Mouse (Mus musculus): ENCODE measurements around the gene Foxp3.
A peak's percentile ranks its signal among the peaks of the same experiment; 100 is the strongest.

The Foxp3 gene

GRCm38 (mm10) chrX:7573176-7574086, at the start of gene Foxp3:
Gene Foxp3 (plus strand): TSS chrX:7573644.
- DNase-seq (ENCODE audit: low spot score in 2 of 2), result peak; percentile 45 to 57

- DNase-seq (ENCODE audit: low spot score in 2 of 2), result no peak
These were observed 48.5 kb upstream of the Foxp3 start for GRCm38 (mm10) chrX:7524961-7525360.

GRCm38 (mm10) chrX:7553474-7553873, 20.0 kb upstream of the Foxp3 start:
- DNase-seq (ENCODE audit: low spot score in 2 of 2), result no peak

- no peak for DNase-seq (ENCODE audit: low spot score in 2 of 2)
These were observed 10.4 kb upstream of the Foxp3 start for GRCm38 (mm10) chrX:7563076-7563475.

DNA sequence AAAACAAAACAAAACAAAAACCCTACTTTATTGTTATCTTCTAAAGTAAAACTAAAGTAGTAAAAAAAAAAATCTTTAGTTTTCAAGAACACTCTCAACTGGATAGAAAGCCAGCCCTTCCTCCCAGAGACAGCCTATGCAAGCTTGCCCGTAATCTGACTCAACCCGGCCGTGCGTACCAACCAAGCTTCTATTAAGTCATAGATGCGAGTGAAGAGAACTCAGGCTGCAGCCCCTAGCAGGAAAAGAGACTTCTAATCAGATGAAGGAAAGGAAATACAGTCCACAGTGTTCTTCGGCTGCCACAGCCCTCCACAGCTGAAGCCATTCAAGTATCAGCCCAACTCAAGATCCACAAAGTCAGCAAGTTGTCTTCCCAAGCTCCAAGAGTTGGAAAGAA, 7.1 kb upstream of the Foxp3 start:
- DNase-seq (ENCODE audit: low spot score in 2 of 2), result no peak

DNA sequence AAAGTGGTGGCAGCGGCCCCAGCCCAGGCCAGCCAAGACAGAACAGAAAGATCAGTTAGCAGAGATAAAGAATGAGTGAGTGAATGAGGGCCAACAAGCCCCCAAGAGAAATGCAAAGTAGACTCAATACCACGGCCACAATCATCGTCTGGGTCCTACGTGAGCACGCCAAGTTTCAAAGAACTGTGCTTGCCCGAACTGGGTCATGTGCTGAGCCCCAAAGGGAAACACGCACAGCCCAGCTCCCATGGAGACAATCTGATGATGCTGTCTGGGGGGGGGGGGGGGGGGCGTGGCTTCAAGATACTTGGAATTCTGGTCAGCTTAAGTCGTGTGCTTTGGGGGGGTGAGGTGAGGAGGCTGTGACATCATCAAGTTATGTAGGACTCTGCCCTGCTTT, 6.0 kb upstream of the Foxp3 start:
- DNase-seq (ENCODE audit: low spot score in 2 of 2), result no peak

- DNase-seq (ENCODE audit: low spot score in 2 of 2), result no peak
These were observed 2.8 kb upstream of the Foxp3 start for GRCm38 (mm10) chrX:7570481-7571175.

GRCm38 (mm10) chrX:7571565-7572136, 1.8 kb upstream of the Foxp3 start:
- DNase-seq (ENCODE audit: low spot score in 2 of 2), result no peak

GRCm38 (mm10) chrX:7572466-7572865, 978 bp upstream of the Foxp3 start:
- no peak for DNase-seq (ENCODE audit: low spot score in 2 of 2)

DNA sequence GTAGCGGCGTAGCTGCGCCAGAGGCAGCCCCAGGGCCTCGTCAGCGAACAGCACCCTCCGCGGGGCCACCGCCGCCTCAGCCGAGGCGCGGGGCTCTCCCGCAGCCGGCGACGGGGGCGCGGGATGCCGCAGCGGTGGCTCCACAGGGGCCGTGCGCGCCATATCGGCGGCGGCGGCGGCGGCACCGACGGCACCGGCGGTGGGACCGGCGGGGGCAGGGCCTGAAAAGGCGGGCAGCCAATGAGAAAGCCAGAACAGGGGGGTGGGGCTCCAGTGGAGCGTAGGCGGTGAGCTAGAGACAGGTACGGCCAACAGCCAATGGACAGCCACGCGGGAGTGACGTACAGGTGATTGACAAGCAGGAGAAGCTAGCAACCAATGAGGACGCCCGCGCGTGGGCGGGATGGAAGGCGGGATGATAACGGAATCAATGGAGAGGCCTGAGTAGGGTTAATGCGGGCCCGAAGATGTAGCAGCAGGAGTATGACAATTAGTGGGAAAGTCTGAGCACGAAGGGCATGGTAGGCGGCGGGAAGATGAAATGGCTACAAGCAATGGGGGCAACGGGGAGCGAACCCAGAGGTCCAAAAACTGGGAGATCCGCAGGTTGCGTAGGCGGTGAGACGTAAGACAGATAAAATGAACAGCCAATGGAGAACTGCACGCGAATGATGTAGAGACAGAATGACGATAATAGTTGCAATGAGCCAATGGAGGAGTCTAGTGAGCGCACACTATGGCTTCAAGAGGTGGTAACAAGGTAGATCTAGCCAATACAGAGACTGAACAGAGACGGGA, 842 bp downstream of the Foxp3 start, which contains the start of gene Ppp1r3f:
Ppp1r3f (minus strand) TSS at position 197 of the 798 bp plus-strand sequence.
- DNase-seq (ENCODE audit: low spot score in 2 of 2), result peak; percentile 88 to 95

DNA sequence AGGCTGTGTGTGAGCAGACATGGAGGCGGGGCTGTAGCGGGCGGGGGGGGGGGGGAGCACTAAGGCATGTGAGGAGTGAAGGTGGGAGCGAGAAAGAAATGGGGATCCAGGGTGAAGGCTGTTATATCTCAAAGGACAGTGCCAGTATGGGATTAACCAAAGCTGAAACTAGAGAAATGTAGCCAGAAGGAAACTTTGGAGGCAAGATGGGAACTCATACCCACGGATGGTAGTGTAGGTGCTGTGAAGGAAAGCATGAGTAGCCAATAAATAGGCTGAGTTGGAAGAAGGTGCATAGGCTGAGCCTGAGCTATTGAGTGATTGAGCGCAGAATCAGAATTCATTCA, 1.4 kb downstream of the Foxp3 start:
- no peak for DNase-seq (ENCODE audit: low spot score in 2 of 2)

GRCm38 (mm10) chrX:7581151-7581550, 7.7 kb downstream of the Foxp3 start:
- no peak for DNase-seq (ENCODE audit: low spot score in 2 of 2)

GRCm38 (mm10) chrX:7583881-7584280, 10.4 kb downstream of the Foxp3 start:
- DNase-seq (ENCODE audit: low spot score in 2 of 2), result no peak

GRCm38 (mm10) chrX:7586356-7586755, 12.9 kb downstream of the Foxp3 start:
- DNase-seq (ENCODE audit: low spot score in 2 of 2), result peak in 1 of 2 experiments; percentile 21

DNA sequence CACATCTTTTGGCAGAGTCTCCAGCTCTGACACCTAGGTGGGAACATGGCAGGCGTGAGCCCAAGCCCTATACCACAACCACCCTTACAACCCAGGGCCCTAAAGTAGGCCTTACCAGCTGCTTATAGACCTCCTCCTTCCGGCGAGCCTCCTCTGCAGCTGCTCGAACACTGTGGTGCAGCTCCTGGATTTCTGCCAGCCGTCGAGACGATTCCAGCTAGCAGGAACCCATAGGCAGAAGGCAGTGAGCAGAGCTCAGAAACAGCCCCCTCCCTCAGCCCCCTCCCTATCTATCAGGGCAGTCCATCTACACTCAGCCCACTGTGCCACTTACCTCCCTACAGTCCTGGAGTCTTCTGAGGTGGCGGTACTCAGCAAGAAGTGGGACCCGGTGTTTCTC, 21.9 kb downstream of the Foxp3 start:
- no peak for DNase-seq (ENCODE audit: low spot score in 2 of 2)

DNA sequence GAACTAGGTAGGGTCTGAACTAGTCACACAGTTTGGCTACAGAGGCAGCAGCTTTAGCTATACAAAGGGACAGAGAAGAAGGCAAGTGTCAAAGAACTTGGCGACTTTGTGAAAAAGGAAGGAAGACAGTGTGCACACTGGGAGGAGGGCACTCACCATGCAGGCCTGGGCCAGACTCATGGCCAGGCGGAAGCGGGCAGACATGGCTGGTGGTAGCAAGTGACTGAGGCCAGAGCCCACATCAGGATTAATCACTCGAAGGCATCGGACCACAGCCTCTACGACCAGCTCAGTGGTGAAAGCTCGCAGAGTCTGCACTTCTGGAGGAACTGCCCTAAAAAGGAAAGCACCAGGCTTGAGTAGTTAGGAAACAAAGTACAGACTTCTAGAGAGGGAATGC, 30.6 kb downstream of the Foxp3 start:
- no peak for DNase-seq (ENCODE audit: low spot score in 2 of 2)

DNA sequence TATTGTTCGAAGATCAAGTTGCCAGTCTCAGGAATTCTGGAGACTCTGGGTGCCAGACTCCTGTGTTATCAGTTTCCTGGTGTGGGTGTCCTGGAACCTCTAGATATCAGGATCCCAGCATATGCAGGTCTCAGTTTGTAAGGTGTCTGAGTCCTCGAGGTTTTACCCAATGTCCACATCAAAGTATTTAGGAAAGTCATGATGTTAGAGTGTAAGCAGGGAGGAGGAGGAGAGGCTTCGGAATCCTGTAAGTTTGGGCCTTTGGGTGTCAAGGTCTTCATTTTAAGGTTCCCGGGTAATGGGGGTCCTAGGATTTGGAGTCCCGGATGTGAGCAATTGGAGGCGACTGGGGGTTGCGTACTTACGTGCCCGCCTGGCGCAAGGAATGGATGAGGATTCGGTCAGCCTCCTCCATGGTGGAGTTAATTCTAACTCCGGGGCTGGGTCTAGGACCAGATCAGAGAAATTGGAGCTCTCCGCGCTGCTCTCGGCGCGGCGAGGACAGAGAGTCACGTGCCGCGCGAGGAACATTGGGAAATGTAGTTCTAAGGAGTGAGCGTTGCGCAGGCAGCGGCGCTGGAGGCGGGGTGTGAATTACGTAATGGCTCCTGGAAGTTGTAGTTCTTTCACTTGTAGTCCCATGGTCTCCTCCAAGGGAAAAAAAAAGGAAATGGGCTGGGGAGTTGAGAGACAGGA, 31.6 kb downstream of the Foxp3 start, which contains the start of gene Ccdc22:
Ccdc22 (minus strand) TSS at position 639 of the 696 bp plus-strand sequence.
- peak; percentile 56 to 63 for DNase-seq (ENCODE audit: low spot score in 2 of 2)

GRCm38 (mm10) chrX:7605575-7605941, 32.1 kb downstream of the Foxp3 start:
- no peak for DNase-seq (ENCODE audit: low spot score in 2 of 2)

GRCm38 (mm10) chrX:7606783-7607182, 33.3 kb downstream of the Foxp3 start, which contains the start of gene Cacna1f:
Gene Cacna1f (plus strand): TSS chrX:7607083.
- no peak for DNase-seq (ENCODE audit: low spot score in 2 of 2)

DNA sequence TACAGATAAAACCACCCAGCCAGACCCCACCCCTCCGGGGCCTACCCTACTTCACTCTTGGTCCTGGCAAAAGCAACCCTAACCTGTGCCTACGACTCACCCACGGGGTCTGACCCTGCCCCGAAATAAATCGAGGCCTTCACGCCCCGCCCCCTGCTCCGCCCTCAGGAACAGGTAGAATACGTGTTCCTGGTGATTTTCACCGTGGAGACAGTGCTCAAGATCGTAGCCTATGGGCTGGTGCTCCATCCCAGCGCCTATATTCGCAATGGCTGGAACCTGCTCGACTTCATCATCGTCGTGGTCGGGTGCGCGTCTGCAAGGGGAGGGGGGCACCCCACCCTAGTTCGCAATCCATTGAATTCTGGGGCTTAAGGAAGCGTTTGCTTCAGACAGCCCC, 36.6 kb downstream of the Foxp3 start:
- no peak for DNase-seq (ENCODE audit: low spot score in 2 of 2)

Data from thymus, postnatal 10 days (tissue).